Mouse (Mus musculus): ENCODE results near the gene Las1l. TPM values are rescaled to one million over a fixed set of nuclear protein-coding genes. Genes with fewer than 3 reads are reported as not detected.

Gene Las1l
- total RNA-seq, 2 experiments from 2014 or later = 24.4 to 25.1 TPM

Other genes with a start within 250 kb of the Las1l start
- 1 to 10 TPM in 1 of 2 experiments, under 1 TPM in 1; 0.91 to 1.1 TPM for gene Zc3h12b, start 245.3 kb downstream of the Las1l start, total RNA-seq (2021)
- 10 to 100 TPM; 52.9 to 62.6 TPM for gene Msn, start 139.1 kb upstream of the Las1l start, total RNA-seq (2021)